Mouse (Mus musculus): ENCODE measurements around the gene Gm13723. TPM values are rescaled to one million over a fixed set of nuclear protein-coding genes. Genes with fewer than 3 reads are reported as not detected.

Gene Gm13723
- polyA plus RNA-seq (2014; fragmentation: Nextera tagmentation; extraction: Ambion mirVana) = not detected in 2 replicates

DNA sequence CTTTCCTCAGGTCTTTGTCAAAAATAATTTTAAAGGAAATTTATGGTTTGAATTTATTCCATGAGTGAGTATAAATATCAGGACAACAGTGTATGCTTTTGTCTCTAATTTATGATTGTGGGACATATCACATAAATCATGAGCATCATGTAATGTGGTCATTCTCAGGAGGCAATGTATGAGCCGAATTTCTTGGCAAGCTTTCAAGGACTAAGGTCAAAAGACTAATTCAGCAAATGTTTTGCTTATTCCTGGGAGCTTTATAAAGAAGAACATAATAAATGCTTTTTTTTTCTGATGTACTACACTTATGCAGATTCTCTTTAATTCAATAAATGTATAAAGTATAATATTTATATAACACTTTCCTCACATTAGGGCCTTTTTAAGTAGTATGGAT is at the start of gene Gm13723:
Gm13723 (minus strand) TSS at position 101 of the 400 bp plus-strand sequence.
- H3K27me3 ChIP-seq (replicated peaks; ENCODE audit: control insufficient read depth, insufficient read depth, low read length) = no peaks in the 10 kb centered on the region

GRCm38 (mm10) chr2:86905647-86906046 is 31.0 kb upstream of the Gm13723 start:
- Histone ChIP-seq H3K4me2 (ENCODE audit: low read length) (no peak overlapping the region), H3K27me3 (replicated peaks; ENCODE audit: control insufficient read depth, insufficient read depth, low read length) (no peaks in the 10 kb centered on the region), H3K4me3 (ENCODE audit: low read depth, low read length) (no peak overlapping the region), H3K27ac (ENCODE audit: low read depth) (no peak overlapping the region), H3K36me3 (ENCODE audit: control insufficient read depth, insufficient read depth, low read length) (no peaks in the 10 kb centered on the region), H3K4me1 (replicated peaks; ENCODE audit: control insufficient read depth, insufficient read depth, low read length) (no peaks in the 10 kb centered on the region), H3K9ac (ENCODE audit: low read length) (no peak overlapping the region), H3K9me3 (ENCODE audit: control insufficient read depth, low read length) (no peaks in the 10 kb centered on the region)
- ATAC-seq (replicated peaks; ENCODE audit: low FRiP score, low TSS enrichment, low read depth) (no peak), DNase-seq (ENCODE audit: low spot score) (no peak)
- 88% methylated on average over 2 of the region's 2 CpGs for WGBS

More for the DNA sequence above, at the start of gene Gm13723:
- Histone ChIP-seq H3K27ac (ENCODE audit: low read depth) (no peak within 1 kb of the TSS), H3K4me1 (replicated peaks; ENCODE audit: control insufficient read depth, insufficient read depth, low read length) (no peaks in the 10 kb centered on the region), H3K9ac (ENCODE audit: low read length) (no peak within 1 kb of the TSS), H3K36me3 (ENCODE audit: control insufficient read depth, insufficient read depth, low read length) (no peaks in the 10 kb centered on the region), H3K9me3 (ENCODE audit: control insufficient read depth, low read length) (no peaks in the 10 kb centered on the region), H3K4me2 (ENCODE audit: low read length) (no peak within 1 kb of the TSS), H3K4me3 (ENCODE audit: low read depth, low read length) (no peak within 1 kb of the TSS)
- ATAC-seq (replicated peaks; ENCODE audit: low FRiP score, low TSS enrichment, low read depth) = no peak
- DNase-seq (ENCODE audit: low spot score) = no peak
- 51% methylated on average over 1 of the region's 1 CpGs for WGBS

GRCm38 (mm10) chr2:86892116-86892515 is 17.5 kb upstream of the Gm13723 start, which contains the start of gene Olfr1097:
Gene Olfr1097 (minus strand): TSS chr2:86892216.
- no peak within 1 kb of the TSS for H3K27ac ChIP-seq (ENCODE audit: low read depth)
- DNase-seq (ENCODE audit: low spot score) = no peak
- 91% methylated on average over 1 of the region's 1 CpGs for WGBS
- no peaks in the 10 kb centered on the region for H3K4me1 ChIP-seq (replicated peaks; ENCODE audit: control insufficient read depth, insufficient read depth, low read length)
- no peak within 1 kb of the TSS for H3K4me2 ChIP-seq (ENCODE audit: low read length)
- H3K36me3 ChIP-seq (ENCODE audit: control insufficient read depth, insufficient read depth, low read length) = no peaks in the 10 kb centered on the region
- no peak for ATAC-seq (replicated peaks; ENCODE audit: low FRiP score, low TSS enrichment, low read depth)
- no peaks in the 10 kb centered on the region for H3K9me3 ChIP-seq (ENCODE audit: control insufficient read depth, low read length)
- H3K9ac ChIP-seq (ENCODE audit: low read length) = no peak within 1 kb of the TSS
- no peaks in the 10 kb centered on the region for H3K27me3 ChIP-seq (replicated peaks; ENCODE audit: control insufficient read depth, insufficient read depth, low read length)
- no peak within 1 kb of the TSS for H3K4me3 ChIP-seq (ENCODE audit: low read depth, low read length)

GRCm38 (mm10) chr2:86851596-86851995 is 23.0 kb downstream of the Gm13723 start, which contains the start of gene Olfr1095:
Gene Olfr1095 (minus strand): TSS chr2:86851696.
- Histone ChIP-seq H3K9me3 (ENCODE audit: control insufficient read depth, low read length) (no peaks in the 10 kb centered on the region), H3K4me3 (ENCODE audit: low read depth, low read length) (no peak within 1 kb of the TSS), H3K27me3 (replicated peaks; ENCODE audit: control insufficient read depth, insufficient read depth, low read length) (no peaks in the 10 kb centered on the region), H3K9ac (ENCODE audit: low read length) (no peak within 1 kb of the TSS), H3K36me3 (ENCODE audit: control insufficient read depth, insufficient read depth, low read length) (no peaks in the 10 kb centered on the region), H3K4me2 (ENCODE audit: low read length) (no peak within 1 kb of the TSS), H3K27ac (ENCODE audit: low read depth) (no peak within 1 kb of the TSS), H3K4me1 (replicated peaks; ENCODE audit: control insufficient read depth, insufficient read depth, low read length) (no peaks in the 10 kb centered on the region)
- ATAC-seq (replicated peaks; ENCODE audit: low FRiP score, low TSS enrichment, low read depth) = no peak
- no peak for DNase-seq (ENCODE audit: low spot score)
- WGBS = 91% methylated on average over 3 of the region's 3 CpGs

DNA sequence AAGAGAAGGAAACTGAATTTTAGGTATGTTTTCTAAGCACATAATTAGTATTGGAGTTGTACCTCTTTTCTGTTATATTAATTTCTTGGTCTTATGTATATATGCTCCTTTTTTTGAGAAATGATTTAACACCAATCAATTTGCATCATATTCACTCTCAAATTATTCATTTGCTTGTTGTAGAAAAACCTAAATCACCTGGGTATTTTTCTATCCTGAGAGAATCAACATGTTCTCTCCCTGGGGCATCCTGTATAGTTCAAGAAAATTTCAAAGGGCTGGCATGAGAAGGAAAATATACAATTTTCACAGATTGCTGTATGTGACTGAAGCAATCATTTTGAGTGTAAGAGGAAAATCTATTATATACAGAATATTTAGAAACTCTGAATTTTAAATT is 50.2 kb downstream of the Gm13723 start, which contains the start of gene Olfr1094:
Olfr1094 (plus strand) TSS at position 301 of the 400 bp plus-strand sequence.
- H3K27ac ChIP-seq (ENCODE audit: low read depth) = no peak within 1 kb of the TSS
- ATAC-seq (replicated peaks; ENCODE audit: low FRiP score, low TSS enrichment, low read depth) (no peak), DNase-seq (ENCODE audit: low spot score) (no peak)
- H3K4me1 ChIP-seq (replicated peaks; ENCODE audit: control insufficient read depth, insufficient read depth, low read length) = no peaks in the 10 kb centered on the region
- H3K36me3 ChIP-seq (ENCODE audit: control insufficient read depth, insufficient read depth, low read length) = no peaks in the 10 kb centered on the region
- H3K9ac ChIP-seq (ENCODE audit: low read length) = no peak within 1 kb of the TSS
- no peak within 1 kb of the TSS for H3K4me3 ChIP-seq (ENCODE audit: low read depth, low read length)
- H3K27me3 ChIP-seq (replicated peaks; ENCODE audit: control insufficient read depth, insufficient read depth, low read length) = no peaks in the 10 kb centered on the region
- H3K4me2 ChIP-seq (ENCODE audit: low read length) = no peak within 1 kb of the TSS
- no peaks in the 10 kb centered on the region for H3K9me3 ChIP-seq (ENCODE audit: control insufficient read depth, low read length)

Other genes with a start within 250 kb of the Gm13723 start
- gene Olfr1084, start 235.1 kb downstream of the Gm13723 start, polyA plus RNA-seq (2014; fragmentation: Nextera tagmentation; extraction: Ambion mirVana) = not detected in 2 replicates
- gene Olfr1085, start 212.8 kb downstream of the Gm13723 start, polyA plus RNA-seq (2014; fragmentation: Nextera tagmentation; extraction: Ambion mirVana) = not detected in 2 replicates
- gene Olfr1086, start 194.7 kb downstream of the Gm13723 start, polyA plus RNA-seq (2014; fragmentation: Nextera tagmentation; extraction: Ambion mirVana) = not detected in 2 replicates
- not detected in 2 replicates for gene Olfr1087, start 176.4 kb downstream of the Gm13723 start, polyA plus RNA-seq (2014; fragmentation: Nextera tagmentation; extraction: Ambion mirVana)
- gene Olfr1089, start 141.1 kb downstream of the Gm13723 start, polyA plus RNA-seq (2014; fragmentation: Nextera tagmentation; extraction: Ambion mirVana) = not detected in 2 replicates
- gene Olfr1090, start 115.8 kb downstream of the Gm13723 start, polyA plus RNA-seq (2014; fragmentation: Nextera tagmentation; extraction: Ambion mirVana) = not detected in 2 replicates
- gene Olfr1093, start 92.3 kb downstream of the Gm13723 start, polyA plus RNA-seq (2014; fragmentation: Nextera tagmentation; extraction: Ambion mirVana) = not detected in 2 replicates
- gene Olfr141, start 64.8 kb downstream of the Gm13723 start, polyA plus RNA-seq (2014; fragmentation: Nextera tagmentation; extraction: Ambion mirVana) = not detected in 2 replicates
- gene Olfr1094, start 50.1 kb downstream of the Gm13723 start, polyA plus RNA-seq (2014; fragmentation: Nextera tagmentation; extraction: Ambion mirVana) = not detected in 2 replicates
- not detected in 2 replicates for gene Olfr1095, start 23.1 kb downstream of the Gm13723 start, polyA plus RNA-seq (2014; fragmentation: Nextera tagmentation; extraction: Ambion mirVana)
- gene Olfr1097, start 17.4 kb upstream of the Gm13723 start, polyA plus RNA-seq (2014; fragmentation: Nextera tagmentation; extraction: Ambion mirVana) = not detected in 2 replicates
- not detected in 2 replicates for gene Olfr1098, start 49.7 kb upstream of the Gm13723 start, polyA plus RNA-seq (2014; fragmentation: Nextera tagmentation; extraction: Ambion mirVana)
- not detected in 2 replicates for gene Olfr1099, start 85.9 kb upstream of the Gm13723 start, polyA plus RNA-seq (2014; fragmentation: Nextera tagmentation; extraction: Ambion mirVana)
- gene Olfr1100, start 105.2 kb upstream of the Gm13723 start, polyA plus RNA-seq (2014; fragmentation: Nextera tagmentation; extraction: Ambion mirVana) = not detected in 2 replicates
- gene Olfr1101, start 116.4 kb upstream of the Gm13723 start, polyA plus RNA-seq (2014; fragmentation: Nextera tagmentation; extraction: Ambion mirVana) = not detected in 2 replicates
- not detected in 2 replicates for gene Olfr1102, start 123.6 kb upstream of the Gm13723 start, polyA plus RNA-seq (2014; fragmentation: Nextera tagmentation; extraction: Ambion mirVana)
- not detected in 2 replicates for gene Olfr1104, start 152.3 kb upstream of the Gm13723 start, polyA plus RNA-seq (2014; fragmentation: Nextera tagmentation; extraction: Ambion mirVana)
- not detected in 2 replicates for gene Olfr1105, start 161.7 kb upstream of the Gm13723 start, polyA plus RNA-seq (2014; fragmentation: Nextera tagmentation; extraction: Ambion mirVana)
- not detected in 2 replicates for gene Olfr1106, start 177.5 kb upstream of the Gm13723 start, polyA plus RNA-seq (2014; fragmentation: Nextera tagmentation; extraction: Ambion mirVana)
- not detected in 2 replicates for gene Olfr1107, start 201.0 kb upstream of the Gm13723 start, polyA plus RNA-seq (2014; fragmentation: Nextera tagmentation; extraction: Ambion mirVana)
- gene Olfr1109, start 221.2 kb upstream of the Gm13723 start, polyA plus RNA-seq (2014; fragmentation: Nextera tagmentation; extraction: Ambion mirVana) = not detected in 2 replicates
- gene Olfr259, start 239.8 kb upstream of the Gm13723 start, polyA plus RNA-seq (2014; fragmentation: Nextera tagmentation; extraction: Ambion mirVana) = not detected in 2 replicates

All from intestine, embryonic 14.5 days (tissue).